Mouse (Mus musculus) CH12.LX (cell line): ENCODE measurements around the gene Rab33b.

ENCODE experiments used
- CTCF ChIP-seq, 2 experiments: IDR thresholded peaks in 1 of 2; conservative IDR thresholded peaks in 1 of 2; 2 replicates each; pipeline ENCODE4 v1.5.1; 2011 to 2012; ENCODE audit warnings: low read depth in 2 of 2, low read length in 2 of 2, improper control_type of control experiment in 1 of 2, inconsistent platforms in 1 of 2, mild to moderate bottlenecking in 1 of 2, moderate library complexity in 1 of 2
- MAX ChIP-seq: IDR thresholded peaks from 2 replicates; pipeline ENCODE4 v1.6.1; 2011; ENCODE audit warnings: low read length, improper control_type of control experiment
- NELFE ChIP-seq: IDR thresholded peaks from 2 replicates; pipeline ENCODE4 v1.6.1; 2011; ENCODE audit warnings: low read depth, low read length, improper control_type of control experiment
- POLR2A ChIP-seq: IDR thresholded peaks from 2 replicates; pipeline ENCODE4 v1.6.1; 2011; ENCODE audit warnings: low read depth, mild to moderate bottlenecking, improper control_type of control experiment, low read length
- RAD21 ChIP-seq: IDR thresholded peaks from 2 replicates; pipeline ENCODE4 v1.6.1; 2011; ENCODE audit warnings: low read depth, mild to moderate bottlenecking, low read length, improper control_type of control experiment, moderate library complexity
- ZKSCAN1 ChIP-seq: IDR thresholded peaks from 2 replicates; pipeline ENCODE4 v1.6.1; 2012; ENCODE audit warnings: low read depth, inconsistent platforms, low read length, improper control_type of control experiment, borderline replicate concordance

DNA sequence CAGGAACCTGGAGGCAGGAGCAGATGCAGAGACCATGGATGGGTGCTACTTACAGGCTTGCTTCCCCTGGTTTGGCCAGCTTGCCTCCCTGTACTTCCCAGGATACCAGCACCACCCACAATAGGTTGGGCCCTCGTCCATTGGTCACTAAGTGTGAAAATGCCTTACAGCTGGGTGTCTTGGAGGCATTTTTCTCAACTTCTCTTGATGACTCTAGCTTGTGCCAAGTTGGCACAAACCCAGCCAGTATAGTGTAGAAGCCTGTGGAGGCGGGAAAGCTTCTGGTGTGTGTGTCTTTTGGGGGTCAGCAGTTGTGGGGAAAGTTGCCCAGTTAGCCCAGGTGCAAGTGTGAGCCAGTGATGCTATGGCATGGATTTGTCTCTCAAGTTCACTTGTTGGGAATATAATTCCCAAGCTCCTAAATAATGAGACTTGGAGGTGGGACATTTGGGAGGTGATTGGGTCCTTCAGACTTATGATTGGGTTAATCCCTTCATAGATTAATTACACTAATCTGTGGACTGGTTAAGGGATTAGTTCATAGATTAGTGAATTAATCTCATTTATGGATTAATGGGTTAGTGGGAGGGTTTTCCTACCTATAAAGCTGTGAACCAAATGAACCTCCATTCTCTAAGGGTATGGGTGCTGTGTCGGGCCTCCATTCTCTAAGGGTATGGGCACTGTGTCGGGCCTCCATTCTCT is 2.9 kb downstream of the Rab33b start:
- TF ChIP-seq MAX (no peak), POLR2A (no peak), CTCF (conservative IDR thresholded peaks at IDR 0.05 in 1 of 2, IDR thresholded peaks at IDR 0.05 in 1 of 2; ENCODE audit: low read depth in 2 of 2, low read length in 2 of 2) (no peak), NELFE (no peak), RAD21 (no peak), ZKSCAN1 (no peak)
